ENCODE assay signal across 8 mouse cellular contexts in genomic region chr19:40345684-40346083, GRCm38 (mm10).
A peak's percentile ranks its signal among the peaks of the same experiment; 100 is the strongest.
DNase-seq lines count a peak whose midpoint lies in the region; ATAC-seq and TF ChIP-seq lines count a peak whose summit lies in the region.

No protein-coding gene starts in this region.

- H3K27ac ChIP-seq in midbrain, embryonic 10.5 days (replicated peaks): no peak overlapping the region
- no peak overlapping the region for H3K27ac ChIP-seq in midbrain, embryonic 16.5 days (ENCODE audit: low read length)
- H3K27ac ChIP-seq in liver, postnatal 0 days (ENCODE audit: low read depth): no peak overlapping the region

- no peaks in the 10 kb centered on the region for H3K36me3 ChIP-seq in midbrain, embryonic 10.5 days
- 0 out of 2 replicates have a peak, but pooled peaks cover 3% of the 10 kb centered on the region for H3K36me3 ChIP-seq in midbrain, embryonic 16.5 days (ENCODE audit: control insufficient read depth, insufficient read depth, low read length)
- H3K36me3 ChIP-seq in liver, postnatal 0 days (replicated peaks; ENCODE audit: insufficient read depth, low read length): peaks cover 9% of the 10 kb centered on the region

- no peak overlapping the region for H3K4me2 ChIP-seq in midbrain, embryonic 16.5 days (ENCODE audit: low read length)
- no peak overlapping the region for H3K4me2 ChIP-seq in liver, postnatal 0 days (ENCODE audit: low read depth, low read length)

- peaks cover 47% of the 10 kb centered on the region for H3K4me1 ChIP-seq in midbrain, embryonic 10.5 days
- peaks cover 15% of the 10 kb centered on the region; the same call in 1 of the 2 replicates for H3K4me1 ChIP-seq in midbrain, embryonic 16.5 days (ENCODE audit: control insufficient read depth, insufficient read depth, low read length)
- peaks cover 6% of the 10 kb centered on the region; the same call in 1 of the 2 replicates for H3K4me1 ChIP-seq in liver, postnatal 0 days (ENCODE audit: insufficient read depth)

- no peaks in the 10 kb centered on the region for H3K27me3 ChIP-seq in midbrain, embryonic 10.5 days (ENCODE audit: low read depth, poor library complexity, severe bottlenecking)
- H3K27me3 ChIP-seq in midbrain, embryonic 16.5 days (ENCODE audit: control insufficient read depth, insufficient read depth, low read depth, low read length): no peaks in the 10 kb centered on the region
- no peaks in the 10 kb centered on the region for H3K27me3 ChIP-seq in Patski
- H3K27me3 ChIP-seq in liver, postnatal 0 days (ENCODE audit: insufficient read depth, low read length): no peaks in the 10 kb centered on the region

- TF ChIP-seq CTCF in Patski (IDR thresholded peaks at IDR 0.05): peak; percentile 90
- TF ChIP-seq CTCF in liver, postnatal 0 days (IDR thresholded peaks at IDR 0.05; ENCODE audit: low read depth): peak; percentile 91

- H3K9me3 ChIP-seq in midbrain, embryonic 10.5 days (replicated peaks): no peaks in the 10 kb centered on the region
- no peaks in the 10 kb centered on the region for H3K9me3 ChIP-seq in midbrain, embryonic 16.5 days (replicated peaks; ENCODE audit: control insufficient read depth, low read length, poor library complexity, severe bottlenecking)
- no peaks in the 10 kb centered on the region for H3K9me3 ChIP-seq in liver, postnatal 0 days (ENCODE audit: low read length)

- no peak overlapping the region for H3K9ac ChIP-seq in midbrain, embryonic 16.5 days (ENCODE audit: low read depth, low read length)
- H3K9ac ChIP-seq in liver, postnatal 0 days (replicated peaks): no peak overlapping the region

- WGBS in midbrain, embryonic 10.5 days: 19% methylated on average over 5 of the region's 5 CpGs
- 19% methylated on average over 5 of the region's 5 CpGs for WGBS in midbrain, embryonic 16.5 days
- 23% methylated on average over 5 of the region's 5 CpGs for WGBS in liver, postnatal 0 days (ENCODE audit: insufficient replicate concordance)

- POLR2A ChIA-PET in Patski (lab: Charles Lee): interaction anchor here (0.7 to 1.0 kb wide), 2 partner anchors 105 to 195 kb away, joined by 3 read pairs; no protein-coding TSS in a partner anchor

- ATAC-seq in midbrain, embryonic 16.5 days: no peak
- ATAC-seq in Patski: no peak
- peak; percentile 93 for ATAC-seq in common myeloid progenitor, adult 5-6 weeks (replicated peaks; ENCODE audit: low read depth, poor library complexity, severe bottlenecking)
- ATAC-seq in liver, postnatal 0 days: 0 out of 2 replicates have a peak, but pooled peaks have one; percentile 33
- ATAC-seq in monocyte, adult 5-6 weeks (replicated peaks; ENCODE audit: insufficient number of reproducible peaks, low FRiP score, low TSS enrichment, poor library complexity, severe bottlenecking): no peak

- in situ Hi-C loops in Patski (cut with MboI; ENCODE audit: low pct_unique_long_range_greater_than_20kb): loop anchor here (5.0 to 25.0 kb wide), 2 partner anchors 42 to 367 kb away; no protein-coding TSS in a partner anchor

- CTCF ChIA-PET in Patski (lab: Charles Lee): interaction anchor here (0.9 to 5.7 kb wide), 22 partner anchors 11 to 266 kb away, joined by 3 to 41 read pairs (median 4); partner anchors contain the start of genes Entpd1, Sorbs1 and Tctn3

- no peak for TF ChIP-seq EP300 in liver, postnatal 0 days (IDR thresholded peaks at IDR 0.05; ENCODE audit: low read depth)

- DNase-seq in midbrain, embryonic 10.5 days (ENCODE audit: low spot score): peak; percentile 65
- no peak for DNase-seq in Patski (ENCODE audit: low read depth, low spot score)
- peak; percentile 85 for DNase-seq in induced T-regulatory cell, adult 2 months (ENCODE audit: low read depth)
- DNase-seq in liver, postnatal 0 days: peak; percentile 75
- peak; percentile 16 to 54 for DNase-seq in spleen, adult 18-20 months

- H3K4me3 ChIP-seq in midbrain, embryonic 10.5 days: no peak overlapping the region
- no peak overlapping the region for H3K4me3 ChIP-seq in midbrain, embryonic 16.5 days (ENCODE audit: low read depth, low read length)
- no peak overlapping the region for H3K4me3 ChIP-seq in liver, postnatal 0 days (ENCODE audit: low read depth, low read length)

Comparison
In these comparisons a context has a peak if more than half of its experiments do, and no peak if none do; other contexts are left out.
1. ATAC-seq: peak in common myeloid progenitor, adult 5-6 weeks (single experiment) and liver, postnatal 0 days (single experiment); none in midbrain, embryonic 16.5 days (single experiment), Patski (single experiment) and monocyte, adult 5-6 weeks (single experiment).